Comparison of ENCODE assay signal across 12 mouse cellular contexts in genomic region chr10:95059078-95059477, GRCm38 (mm10).
"Had no signal": no experiment of that assay in that cellular context is flagged by ENCODE, and none has a peak within 500 bp of the region (broad histone marks: within the 10 kb centered on the region; RNA-seq: fewer than 3 reads in every experiment).

No protein-coding gene starts in this region.

- H3K36me3 ChIP-seq: limb, embryonic 10.5 days; liver, embryonic 15.5 days; midbrain, embryonic 15.5 days; neural tube, embryonic 12.5 days had no signal

- H3K4me2 ChIP-seq: liver, embryonic 11.5 days; liver, embryonic 15.5 days; midbrain, embryonic 11.5 days; midbrain, embryonic 15.5 days; neural tube, embryonic 12.5 days had no signal

- H3K9me3 ChIP-seq: limb, embryonic 10.5 days; liver, embryonic 15.5 days; megakaryocyte, embryonic 14.5 days; midbrain, embryonic 15.5 days; neural tube, embryonic 12.5 days had no signal

- ATAC-seq: midbrain, embryonic 15.5 days had no signal

- H3K9ac ChIP-seq: liver, embryonic 15.5 days; midbrain, embryonic 15.5 days; neural tube, embryonic 12.5 days had no signal

- H3K27me3 ChIP-seq: liver, embryonic 15.5 days; midbrain, embryonic 15.5 days; neural tube, embryonic 12.5 days had no signal

- H3K27ac ChIP-seq: left cerebral cortex, adult 2 months; limb, embryonic 10.5 days; liver, embryonic 15.5 days; macrophage; midbrain, embryonic 15.5 days; neural tube, embryonic 12.5 days; stomach, postnatal 0 days had no signal

- H3K4me3 ChIP-seq: left cerebral cortex, adult 2 months; limb, embryonic 10.5 days; liver, embryonic 15.5 days; megakaryocyte, embryonic 14.5 days; midbrain, embryonic 15.5 days; neural tube, embryonic 12.5 days had no signal

- H3K4me1 ChIP-seq: liver, embryonic 15.5 days; megakaryocyte, embryonic 14.5 days; neural tube, embryonic 12.5 days had no signal

- DNase-seq: kidney, postnatal 14 days; thymus, postnatal 4 days had no signal
